Mouse (Mus musculus) heart, adult 2 months (tissue): ENCODE data around the gene Esr1. TPM values are rescaled to one million over a fixed set of nuclear protein-coding genes. Genes with fewer than 3 reads are reported as not detected.

Experiments used
- DNase-seq, 2 experiments: peaks; one replicate each; pipeline ENCODE4 v3.0.0; 2021
- H3K27ac ChIP-seq: fragments of 200-600 bp; 2 replicates; pipeline ENCODE4 v1.8.1; 2022
- H3K27me3 ChIP-seq: fragments of 200-500 bp; 2 replicates; pipeline ENCODE4 v1.6.1; 2012; ENCODE audit warnings: mild to moderate bottlenecking, low read length, inconsistent platforms, mixed read lengths; ENCODE audit not compliant: control insufficient read depth, insufficient read depth
- H3K36me3 ChIP-seq: fragments of 200-500 bp; 2 replicates; pipeline ENCODE4 v1.6.1; 2012; ENCODE audit warnings: low read length, inconsistent platforms; ENCODE audit not compliant: control insufficient read depth, insufficient read depth
- H3K4me1 ChIP-seq: fragments of 200-500 bp; 2 replicates; pipeline ENCODE4 v1.6.1; 2011; ENCODE audit warnings: low read length; ENCODE audit not compliant: control insufficient read depth, insufficient read depth
- H3K4me3 ChIP-seq: fragments of 200-600 bp; 2 replicates; pipeline ENCODE4 v1.8.1; 2022
- H3K79me2 ChIP-seq: fragments of 200-500 bp; replicated peaks from 2 replicates; pipeline ENCODE4 v1.6.1; 2012; ENCODE audit warnings: mild to moderate bottlenecking, inconsistent platforms, low read length, moderate library complexity, mixed read lengths; ENCODE audit not compliant: control insufficient read depth, insufficient read depth
- H3K9ac ChIP-seq: fragments of 200-500 bp; 2 replicates; pipeline ENCODE4 v1.6.1; 2012; ENCODE audit warnings: low read depth, mild to moderate bottlenecking, control low read depth, inconsistent platforms, low read length, mixed read lengths
- CTCF ChIP-seq: fragments of 200-600 bp; IDR thresholded peaks from 2 replicates; pipeline ENCODE4 v1.8.1; 2022; ENCODE audit warnings: antibody characterized with exemption, mild to moderate bottlenecking, moderate library complexity
- EP300 ChIP-seq: fragments of 200-500 bp; IDR thresholded peaks from 2 replicates; pipeline ENCODE4 v1.6.1; 2011; ENCODE audit warnings: low read depth, low read length, control low read depth; ENCODE audit not compliant: insufficient read depth
- POLR2A ChIP-seq: fragments of 200-500 bp; IDR thresholded peaks from 2 replicates; pipeline ENCODE4 v1.6.1; 2011; ENCODE audit warnings: mild to moderate bottlenecking, low read depth, low read length, control low read depth; ENCODE audit not compliant: insufficient read depth
- WGBS: fragments of 180-500 bp; shearing (Covaris S2); methylation state at CpG from one replicate; pipeline ENCODE4 v1.1.7; 2018; 5-methylcytosine and 5-hydroxymethylcytosine counted together
- intact Hi-C: fragments of 180-260 bp; cut with DNase I; formaldehyde crosslinking; loops from one replicate; pipeline ENCODE4 v1.15.1; 2025
- polyA plus RNA-seq: library from polyadenylated mRNA; depleted of rRNA; stranded (reverse); fragments of >200 nt; gene quantifications from 2 replicates; pipeline ENCODE4 v1.2.3, GENCODE M21; 2012
- total RNA-seq, 2 experiments: library from RNA; stranded (reverse); gene quantifications; 2 replicates each; pipeline ENCODE4 v1.2.3; 2021

The Esr1 gene
- total and polyA plus RNA-seq, 3 experiments, result 0.70 to 1.0 (median 0.88) TPM

GRCm38 (mm10) chr10:4683106-4683505 is 71.7 kb downstream of the Esr1 start:
- H3K4me1 ChIP-seq, result no peaks in the 10 kb centered on the region
- no peaks in the 10 kb centered on the region for H3K79me2 ChIP-seq
- no peak overlapping the region for H3K27ac ChIP-seq
- no peaks in the 10 kb centered on the region for H3K27me3 ChIP-seq
- H3K36me3 ChIP-seq, result no peaks in the 10 kb centered on the region
- H3K9ac ChIP-seq, result no peak overlapping the region
- H3K4me3 ChIP-seq, result no peak overlapping the region
- DNase-seq, result peak in 1 of 2 experiments; percentile 8
- TF ChIP-seq CTCF (no peak), EP300 (no peak), POLR2A (no peak)
- intact Hi-C loops, result no loop called here
- WGBS, result 60% methylated on average over 5 of the region's 5 CpGs

DNA sequence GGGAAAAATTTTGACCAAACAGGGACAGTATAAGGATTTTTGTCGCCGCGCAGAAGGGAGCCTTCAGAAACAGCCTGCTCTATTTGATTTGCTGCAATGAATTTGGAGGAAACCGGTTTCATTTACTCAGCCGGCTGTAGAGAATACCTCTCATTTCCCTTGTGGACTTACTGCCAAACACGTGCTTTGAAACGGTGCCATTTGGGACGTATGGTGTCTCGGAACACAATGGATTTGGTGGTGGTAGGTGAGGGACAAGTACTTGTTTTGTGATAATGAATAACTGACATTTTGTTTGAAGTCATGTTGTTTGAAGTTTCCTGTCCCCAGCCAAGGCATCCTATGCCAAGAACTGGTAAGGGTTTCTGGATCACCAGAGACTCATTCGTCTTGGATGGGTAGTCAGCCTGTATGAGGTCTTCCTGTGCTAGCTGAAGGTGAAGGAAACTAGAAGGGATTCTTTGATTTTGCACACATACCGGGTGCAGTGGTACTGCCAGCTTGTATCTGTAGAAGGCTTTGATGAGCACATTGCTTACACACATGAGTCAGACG is 72.4 kb downstream of the Esr1 start:
- intact Hi-C loops, result no loop called here
- Histone ChIP-seq H3K4me3 (no peak overlapping the region), H3K4me1 (no peaks in the 10 kb centered on the region), H3K36me3 (no peaks in the 10 kb centered on the region), H3K27ac (no peak overlapping the region), H3K9ac (no peak overlapping the region), H3K27me3 (no peaks in the 10 kb centered on the region), H3K79me2 (no peaks in the 10 kb centered on the region)
- TF ChIP-seq POLR2A (no peak), EP300 (no peak), CTCF (no peak)
- 72% methylated on average over 12 of the region's 12 CpGs for WGBS
- DNase-seq, result no peak

- Histone ChIP-seq H3K27ac (no peak overlapping the region), H3K9ac (no peak overlapping the region), H3K4me3 (no peak overlapping the region), H3K36me3 (no peaks in the 10 kb centered on the region), H3K4me1 (no peaks in the 10 kb centered on the region), H3K27me3 (no peaks in the 10 kb centered on the region), H3K79me2 (no peaks in the 10 kb centered on the region)
- 74% methylated on average over 7 of the region's 7 CpGs for WGBS
- TF ChIP-seq EP300 (no peak), POLR2A (no peak), CTCF (no peak)
- no peak for DNase-seq
- intact Hi-C loops, result no loop called here
These were observed 83.0 kb downstream of the Esr1 start for GRCm38 (mm10) chr10:4694336-4694865.

DNA sequence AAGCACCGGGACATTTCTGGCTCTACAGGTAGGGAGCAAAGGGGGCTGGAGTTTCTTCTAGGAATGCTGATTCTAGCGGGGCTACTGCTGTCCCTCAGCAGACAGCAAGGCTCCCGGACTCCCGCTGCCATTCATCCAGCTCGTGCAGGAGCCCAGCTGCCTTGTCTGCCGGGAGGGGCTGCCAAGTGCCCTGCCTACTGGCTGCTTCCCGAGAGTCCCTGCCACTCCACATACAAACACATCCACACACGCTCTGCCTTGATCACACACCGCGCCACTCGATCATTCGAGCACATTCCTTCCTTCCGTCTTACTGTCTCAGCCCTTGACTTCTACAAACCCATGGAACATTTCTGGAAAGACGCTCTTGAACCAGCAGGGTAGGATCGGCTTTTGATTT is 98.5 kb downstream of the Esr1 start:
- H3K9ac ChIP-seq, result no peak overlapping the region
- intact Hi-C loops, result no loop called here

GRCm38 (mm10) chr10:4711434-4711833 is 100.0 kb downstream of the Esr1 start:
- Histone ChIP-seq H3K4me1 (no peaks in the 10 kb centered on the region), H3K4me3 (no peak overlapping the region), H3K79me2 (no peaks in the 10 kb centered on the region), H3K27ac (no peak overlapping the region), H3K9ac (no peak overlapping the region), H3K36me3 (no peaks in the 10 kb centered on the region), H3K27me3 (peaks cover 8% of the 10 kb centered on the region)
- TF ChIP-seq EP300 (no peak), CTCF (no peak), POLR2A (no peak)
- intact Hi-C loops, result no loop called here
- 32% methylated on average over 5 of the region's 5 CpGs for WGBS
- DNase-seq, result no peak

More for the DNA sequence above, 98.5 kb downstream of the Esr1 start:
- H3K4me3 ChIP-seq, result peak overlapping the region; percentile 29; the same call in 1 of the 2 replicates
- no peak overlapping the region for H3K27ac ChIP-seq
- WGBS, result 4% methylated on average over 15 of the region's 15 CpGs
- TF ChIP-seq POLR2A, result no peak
- no peak for TF ChIP-seq EP300
- no peak for TF ChIP-seq CTCF
- peaks cover 8% of the 10 kb centered on the region for H3K27me3 ChIP-seq
- peak; percentile 17 to 39 for DNase-seq
- H3K36me3 ChIP-seq, result no peaks in the 10 kb centered on the region
- H3K79me2 ChIP-seq, result no peaks in the 10 kb centered on the region
- H3K4me1 ChIP-seq, result no peaks in the 10 kb centered on the region

GRCm38 (mm10) chr10:4712061-4712908 is 100.9 kb downstream of the Esr1 start:
- Histone ChIP-seq H3K4me1 (no peaks in the 10 kb centered on the region), H3K4me3 (peak overlapping the region; percentile 33), H3K27me3 (peaks cover 8% of the 10 kb centered on the region), H3K27ac (no peak overlapping the region), H3K36me3 (no peaks in the 10 kb centered on the region), H3K9ac (0 out of 2 replicates have a peak overlapping the region, but pooled peaks have one; percentile 4), H3K79me2 (no peaks in the 10 kb centered on the region)
- TF ChIP-seq CTCF (no peak), EP300 (no peak), POLR2A (no peak)
- intact Hi-C loops, result no loop called here
- 3% methylated on average over 68 of the region's 68 CpGs for WGBS
- DNase-seq, result peak in 1 of 2 experiments; percentile 28
